Mouse (Mus musculus) MEL (cell line): Measurements from ENCODE around the gene Htr5b.

Experiments
- CHD1 ChIP-seq: IDR thresholded peaks from 2 replicates; pipeline ENCODE4 v1.6.1; 2012; ENCODE audit warnings: low read depth, mild to moderate bottlenecking, inconsistent platforms, low read length, improper control_type of control experiment
- GATA1 ChIP-seq: IDR thresholded peaks from 2 replicates; pipeline ENCODE4 v1.6.1; 2011; ENCODE audit warnings: low read depth, low read length, improper control_type of control experiment
- KAT2A ChIP-seq: conservative IDR thresholded peaks from 2 replicates; pipeline ENCODE4 v1.6.1; 2012; ENCODE audit warnings: low read depth, low read length, improper control_type of control experiment, inconsistent platforms
- MAZ ChIP-seq: IDR thresholded peaks from 2 replicates; pipeline ENCODE4 v1.6.1; 2012; ENCODE audit warnings: low read depth, mild to moderate bottlenecking, inconsistent platforms, low read length, improper control_type of control experiment

DNA sequence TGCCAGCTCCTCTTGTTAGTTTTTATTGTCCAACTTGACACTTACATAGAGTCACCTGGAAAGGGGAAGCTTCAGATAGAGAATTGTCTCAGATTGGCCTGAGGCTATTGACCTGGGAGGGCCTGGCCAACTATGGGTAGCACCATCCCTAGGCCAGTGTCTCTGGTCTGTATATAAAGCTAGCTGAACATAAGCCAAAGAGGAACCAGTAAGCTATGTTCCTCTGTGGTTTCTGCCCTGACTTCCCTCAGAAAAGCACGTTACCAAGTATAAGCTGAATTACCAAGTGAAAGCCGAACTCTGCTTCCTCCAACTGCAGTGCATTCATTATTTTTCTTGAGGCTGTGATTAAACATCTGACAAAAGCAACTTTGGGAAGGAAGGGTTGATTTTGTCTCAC is 19.5 kb downstream of the Htr5b start:
- TF ChIP-seq GATA1, result no peak
- no peak for TF ChIP-seq KAT2A
- TF ChIP-seq CHD1, result no peak
- TF ChIP-seq MAZ, result no peak
